In genomic region chr11:57434153-57434552, GRCm38 (mm10) we compare ENCODE assay signal across 10 mouse cellular contexts.
DNase-seq lines count a peak whose midpoint lies in the region; ATAC-seq and TF ChIP-seq lines count a peak whose summit lies in the region.
"Had no signal": no experiment of that assay in that cellular context is flagged by ENCODE, and none has a peak within 500 bp of the region (broad histone marks: within the 10 kb centered on the region; RNA-seq: fewer than 3 reads in every experiment).

No protein-coding gene starts in this region.

- no peaks in the 10 kb centered on the region for H3K9me3 ChIP-seq in forebrain, embryonic 10.5 days
- H3K9me3 ChIP-seq in forebrain, embryonic 12.5 days, result no peaks in the 10 kb centered on the region
- H3K9me3 ChIP-seq in midbrain, embryonic 14.5 days (ENCODE audit: control insufficient read depth, low read length), result no peaks in the 10 kb centered on the region
- H3K9me3 ChIP-seq in midbrain, embryonic 16.5 days (replicated peaks; ENCODE audit: control insufficient read depth, low read length, poor library complexity, severe bottlenecking), result no peaks in the 10 kb centered on the region
- no peaks in the 10 kb centered on the region for H3K9me3 ChIP-seq in hindbrain, postnatal 0 days (ENCODE audit: low read length)
- H3K9me3 ChIP-seq: neural tube, embryonic 12.5 days had no signal

- H3K9ac ChIP-seq in forebrain, embryonic 12.5 days, result no peak overlapping the region
- H3K9ac ChIP-seq in midbrain, embryonic 14.5 days (replicated peaks; ENCODE audit: low read length), result no peak overlapping the region
- H3K9ac ChIP-seq in midbrain, embryonic 16.5 days (ENCODE audit: low read depth, low read length), result no peak overlapping the region
- no peak overlapping the region for H3K9ac ChIP-seq in hindbrain, postnatal 0 days (replicated peaks; ENCODE audit: low read length)
- H3K9ac ChIP-seq: neural tube, embryonic 12.5 days had no signal

- no peaks in the 10 kb centered on the region for H3K36me3 ChIP-seq in forebrain, embryonic 10.5 days (replicated peaks)
- H3K36me3 ChIP-seq in forebrain, embryonic 12.5 days (replicated peaks), result no peaks in the 10 kb centered on the region
- H3K36me3 ChIP-seq in midbrain, embryonic 14.5 days (ENCODE audit: control insufficient read depth, insufficient read depth, low read length), result no peaks in the 10 kb centered on the region
- no peaks in the 10 kb centered on the region for H3K36me3 ChIP-seq in midbrain, embryonic 16.5 days (ENCODE audit: control insufficient read depth, insufficient read depth, low read length)
- no peaks in the 10 kb centered on the region for H3K36me3 ChIP-seq in hindbrain, postnatal 0 days (ENCODE audit: insufficient read depth, low read length)
- H3K36me3 ChIP-seq: neural tube, embryonic 12.5 days had no signal

- no peak overlapping the region for H3K27ac ChIP-seq in forebrain, embryonic 10.5 days
- H3K27ac ChIP-seq in forebrain, embryonic 12.5 days, result no peak overlapping the region
- no peak overlapping the region for H3K27ac ChIP-seq in midbrain, embryonic 14.5 days (replicated peaks; ENCODE audit: low read depth, low read length)
- H3K27ac ChIP-seq in midbrain, embryonic 16.5 days (ENCODE audit: low read length), result no peak overlapping the region
- no peak overlapping the region for H3K27ac ChIP-seq in hindbrain, postnatal 0 days
- H3K27ac ChIP-seq: neural tube, embryonic 12.5 days had no signal

- no peaks in the 10 kb centered on the region for H3K4me1 ChIP-seq in forebrain, embryonic 10.5 days
- no peaks in the 10 kb centered on the region for H3K4me1 ChIP-seq in forebrain, embryonic 12.5 days
- H3K4me1 ChIP-seq in midbrain, embryonic 14.5 days (ENCODE audit: control insufficient read depth, insufficient read depth, low read length), result no peaks in the 10 kb centered on the region
- H3K4me1 ChIP-seq in midbrain, embryonic 16.5 days (ENCODE audit: control insufficient read depth, insufficient read depth, low read length), result no peaks in the 10 kb centered on the region
- H3K4me1 ChIP-seq in hindbrain, postnatal 0 days (ENCODE audit: insufficient read depth, low read length), result no peaks in the 10 kb centered on the region
- H3K4me1 ChIP-seq: neural tube, embryonic 12.5 days had no signal

- no peak overlapping the region for H3K4me3 ChIP-seq in forebrain, embryonic 10.5 days
- no peak overlapping the region for H3K4me3 ChIP-seq in forebrain, embryonic 12.5 days (replicated peaks)
- no peak overlapping the region for H3K4me3 ChIP-seq in midbrain, embryonic 14.5 days (replicated peaks; ENCODE audit: low read depth, low read length)
- H3K4me3 ChIP-seq in midbrain, embryonic 16.5 days (ENCODE audit: low read depth, low read length), result no peak overlapping the region
- H3K4me3 ChIP-seq in hindbrain, postnatal 0 days (ENCODE audit: low read length), result no peak overlapping the region
- H3K4me3 ChIP-seq: neural tube, embryonic 12.5 days had no signal

- ATAC-seq in forebrain, embryonic 12.5 days (ENCODE audit: low FRiP score), result no peak
- ATAC-seq in midbrain, embryonic 14.5 days (ENCODE audit: low FRiP score, low TSS enrichment), result no peak
- ATAC-seq in midbrain, embryonic 16.5 days, result no peak
- no peak for ATAC-seq in hindbrain, postnatal 0 days
- ATAC-seq in megakaryocyte-erythroid progenitor cell, adult 5-6 weeks (replicated peaks; ENCODE audit: low FRiP score, low TSS enrichment, poor library complexity, severe bottlenecking), result no peak

- DNase-seq in forebrain, embryonic 10.5 days (ENCODE audit: extremely low spot score, low spot score), result peak; percentile 18
- peak; percentile 35 for DNase-seq in midbrain, embryonic 14.5 days
- DNase-seq in hindbrain, postnatal 0 days (ENCODE audit: low spot score), result peak; percentile 33
- peak; percentile 9 for DNase-seq in testis, postnatal 14 days (ENCODE audit: low spot score)
- no peak for DNase-seq in left cerebral cortex, adult 11 months (ENCODE audit: low spot score)
- DNase-seq: cerebellum, adult 18-20 months had no signal

- WGBS in forebrain, embryonic 10.5 days, result 32% methylated on average over 1 of the region's 1 CpGs
- WGBS in forebrain, embryonic 12.5 days, result 23% methylated on average over 1 of the region's 1 CpGs
- 15% methylated on average over 1 of the region's 1 CpGs for WGBS in midbrain, embryonic 14.5 days
- WGBS in midbrain, embryonic 16.5 days, result 18% methylated on average over 1 of the region's 1 CpGs
- WGBS in hindbrain, postnatal 0 days, result 26% methylated on average over 1 of the region's 1 CpGs

- no peak for TF ChIP-seq CTCF in hindbrain, postnatal 0 days (IDR thresholded peaks at IDR 0.05; ENCODE audit: low read depth)

- H3K27me3 ChIP-seq in forebrain, embryonic 10.5 days (ENCODE audit: poor library complexity, severe bottlenecking), result no peaks in the 10 kb centered on the region
- no peaks in the 10 kb centered on the region for H3K27me3 ChIP-seq in forebrain, embryonic 12.5 days
- no peaks in the 10 kb centered on the region for H3K27me3 ChIP-seq in midbrain, embryonic 14.5 days (ENCODE audit: control insufficient read depth, insufficient read depth, low read length)
- H3K27me3 ChIP-seq in midbrain, embryonic 16.5 days (ENCODE audit: control insufficient read depth, insufficient read depth, low read depth, low read length), result no peaks in the 10 kb centered on the region
- no peaks in the 10 kb centered on the region for H3K27me3 ChIP-seq in hindbrain, postnatal 0 days (ENCODE audit: insufficient read depth, low read length)
- H3K27me3 ChIP-seq: neural tube, embryonic 12.5 days had no signal

- H3K4me2 ChIP-seq in forebrain, embryonic 12.5 days, result no peak overlapping the region
- H3K4me2 ChIP-seq in midbrain, embryonic 14.5 days (ENCODE audit: low read length), result no peak overlapping the region
- H3K4me2 ChIP-seq in midbrain, embryonic 16.5 days (ENCODE audit: low read length), result no peak overlapping the region
- H3K4me2 ChIP-seq in hindbrain, postnatal 0 days (ENCODE audit: low read depth, low read length), result no peak overlapping the region
- H3K4me2 ChIP-seq: neural tube, embryonic 12.5 days had no signal
